Mouse (Mus musculus) layer of hippocampus, adult 8-10 months (tissue): ENCODE measurements around the gene Jmjd1c. TPM values are rescaled to one million over a fixed set of nuclear protein-coding genes. Genes with fewer than 3 reads are reported as not detected.

ENCODE experiments used
- DNase-seq, 2 experiments: peaks; one replicate each; pipeline ENCODE4 v3.0.0; 2022; ENCODE audit warnings: low spot score in 2 of 2
- total RNA-seq, 4 experiments: library from RNA; stranded (reverse); gene quantifications; 2 replicates each; pipeline ENCODE4 v1.2.4; 2022

Jmjd1c gene
- total RNA-seq, 4 experiments from 2014 or later: 90.8 to 103 (median 98.5) TPM

GRCm38 (mm10) chr10:67225528-67225927 lies 129.6 kb downstream of the Jmjd1c start:
- DNase-seq: no peak

DNA sequence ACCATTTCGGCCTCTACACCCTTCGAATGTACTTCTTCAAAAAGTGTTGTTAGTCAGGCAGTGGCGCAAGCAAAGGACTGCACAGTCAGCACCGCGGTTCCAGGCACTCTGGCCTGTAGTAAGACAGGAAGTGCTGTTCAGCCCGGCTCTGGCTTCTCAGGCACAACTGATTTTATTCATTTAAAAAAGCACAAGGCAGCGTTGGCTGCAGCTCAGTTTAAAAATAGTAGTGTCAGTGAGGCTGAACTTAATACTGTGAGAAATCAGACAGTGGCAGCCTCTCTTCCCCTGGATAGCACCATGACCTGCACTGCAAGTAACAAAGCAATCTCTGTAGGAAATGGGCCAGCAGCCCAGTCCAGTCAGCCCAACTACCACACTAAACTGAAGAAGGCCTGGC lies 130.2 kb downstream of the Jmjd1c start:
- DNase-seq: peak; percentile 47 to 59

- DNase-seq: no peak
These were observed 130.6 kb downstream of the Jmjd1c start for GRCm38 (mm10) chr10:67226543-67226942.

GRCm38 (mm10) chr10:67230439-67230838 lies 134.5 kb downstream of the Jmjd1c start:
- no peak for DNase-seq

DNA sequence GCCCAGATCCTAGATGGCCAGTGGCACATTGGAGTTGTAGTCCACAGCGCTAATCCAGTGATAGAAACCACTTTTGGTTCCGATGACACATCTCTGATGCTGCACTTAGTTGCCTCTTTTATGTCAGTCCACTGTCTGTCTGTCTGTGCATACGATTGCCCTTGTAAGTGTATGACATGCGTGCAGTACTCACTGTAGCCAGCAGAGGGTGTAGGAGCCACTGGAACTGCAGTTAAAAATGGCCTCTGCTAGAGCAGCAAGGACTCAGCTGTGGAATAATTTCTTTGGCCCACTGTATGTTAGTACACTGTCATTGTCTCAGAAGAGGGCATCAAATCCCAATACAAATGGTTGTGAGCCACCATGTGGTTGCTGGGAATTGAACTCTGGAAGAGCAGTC lies 151.2 kb downstream of the Jmjd1c start:
- peak in 1 of 2 experiments; percentile 32 for DNase-seq

GRCm38 (mm10) chr10:67249486-67249885 lies 153.6 kb downstream of the Jmjd1c start:
- DNase-seq: peak in 1 of 2 experiments; percentile 36

DNA sequence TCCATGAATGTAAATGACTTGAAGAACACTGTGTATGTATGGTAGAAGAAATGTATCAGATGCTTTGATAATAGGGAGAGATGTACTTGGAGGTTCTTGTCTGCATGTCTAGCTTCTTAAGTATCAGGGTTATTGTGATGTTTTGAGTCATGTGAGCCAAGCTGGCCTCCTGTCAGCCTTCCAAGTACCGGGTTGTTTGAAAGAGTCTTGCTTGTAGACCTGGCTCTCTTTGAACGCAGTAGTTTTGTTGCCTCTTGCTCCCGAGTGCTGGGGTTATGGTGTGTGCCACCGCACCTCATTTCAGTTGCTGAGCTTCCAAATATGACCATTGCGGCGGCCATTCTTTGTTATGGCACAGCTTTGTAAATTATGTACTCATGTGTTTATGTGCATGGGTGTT lies 154.9 kb downstream of the Jmjd1c start:
- DNase-seq: peak in 1 of 2 experiments; percentile 37

DNA sequence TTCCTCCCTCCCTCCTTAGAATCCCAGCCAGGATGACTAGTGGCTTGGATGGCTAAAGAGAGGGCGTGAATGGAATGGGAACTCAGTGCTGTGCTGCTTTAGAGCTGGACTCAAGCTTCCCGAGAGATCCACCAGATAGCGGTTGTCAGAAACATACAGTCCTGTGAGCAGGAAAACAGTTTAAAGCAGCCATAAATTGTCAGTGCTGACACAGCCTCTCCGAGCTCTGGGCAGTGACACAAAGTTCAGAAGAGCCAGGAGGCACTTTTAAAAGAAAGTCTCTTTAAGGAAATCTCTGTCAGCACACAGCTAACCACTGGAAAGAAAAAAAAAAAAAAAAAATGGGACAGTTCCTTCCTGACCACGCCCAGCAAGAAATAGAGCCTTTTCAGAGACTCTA lies 156.4 kb downstream of the Jmjd1c start:
- DNase-seq: no peak

DNA sequence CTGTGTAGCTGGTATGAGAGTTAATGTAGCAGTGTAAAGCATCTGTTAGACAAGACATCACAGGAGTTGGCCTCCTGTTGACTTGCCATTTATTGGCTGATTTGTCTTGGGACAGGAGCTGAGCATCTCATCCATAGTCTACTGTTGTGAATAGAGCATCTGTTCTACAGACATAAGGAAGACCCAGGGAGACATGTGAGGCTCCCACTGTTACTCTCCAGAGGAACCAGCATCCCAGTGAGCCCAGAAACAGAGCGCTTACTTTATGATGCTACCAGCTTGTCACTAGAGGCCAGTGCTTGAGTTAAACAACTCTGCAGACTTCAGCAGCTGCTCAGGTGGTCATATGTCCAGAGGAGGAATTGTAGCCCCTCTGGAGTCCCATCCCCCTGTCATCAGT lies 157.2 kb downstream of the Jmjd1c start:
- no peak for DNase-seq

GRCm38 (mm10) chr10:67264852-67265251 lies 168.9 kb downstream of the Jmjd1c start:
- no peak for DNase-seq

- no peak for DNase-seq
These were observed 180.0 kb downstream of the Jmjd1c start for GRCm38 (mm10) chr10:67275916-67276315.

GRCm38 (mm10) chr10:67281852-67282251 lies 185.9 kb downstream of the Jmjd1c start:
- DNase-seq: no peak

DNA sequence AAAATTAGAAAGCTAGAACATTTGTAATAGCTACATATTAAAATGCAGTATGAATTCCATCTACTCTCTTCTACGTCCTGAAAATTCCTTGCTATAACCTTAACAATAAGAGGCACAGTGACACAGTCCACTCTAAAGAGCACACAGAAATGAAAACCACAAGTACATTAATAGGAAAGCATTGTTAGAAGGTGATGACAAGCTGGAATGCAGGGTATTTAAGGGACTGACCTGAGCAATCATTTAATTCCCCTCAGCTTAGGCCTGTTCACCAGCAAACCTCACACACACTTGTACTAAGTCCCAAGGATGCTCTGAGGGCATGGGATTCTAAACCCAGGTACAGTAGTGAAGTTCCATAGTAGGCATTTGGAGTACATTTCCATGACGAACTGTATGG lies 186.6 kb downstream of the Jmjd1c start:
- DNase-seq: no peak

- DNase-seq: no peak
These were observed 187.6 kb downstream of the Jmjd1c start for GRCm38 (mm10) chr10:67283516-67283915.

GRCm38 (mm10) chr10:67284311-67284710 lies 188.4 kb downstream of the Jmjd1c start:
- DNase-seq: no peak

DNA sequence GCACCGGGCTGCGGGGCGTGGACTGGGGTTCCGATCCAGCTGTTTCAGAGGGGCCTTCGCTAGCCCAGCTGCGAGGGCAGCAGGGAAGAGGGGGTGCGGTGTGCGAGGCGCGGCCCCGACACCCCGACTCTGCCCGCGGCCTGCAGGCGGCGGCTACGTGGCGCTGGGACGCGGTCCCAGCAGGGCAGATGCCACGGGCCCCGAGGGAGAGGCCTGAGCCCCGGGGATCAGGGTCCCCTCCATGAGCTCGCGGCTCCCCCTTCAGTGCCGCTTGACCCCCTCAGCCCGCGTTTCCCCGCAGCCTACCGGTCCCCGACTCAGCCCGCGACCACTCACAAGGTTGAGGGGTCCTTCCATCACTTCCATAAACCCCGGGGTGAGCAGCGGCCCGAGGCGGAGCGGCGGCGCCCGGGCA lies 188.8 kb downstream of the Jmjd1c start:
- DNase-seq: no peak

- peak; percentile 73 to 79 for DNase-seq
These were observed 189.4 kb downstream of the Jmjd1c start, which contains the start of gene Nrbf2 for GRCm38 (mm10) chr10:67285176-67285814. TSS of gene Nrbf2 (minus strand) at chr10:67285305.

- DNase-seq: peak; percentile 61 to 71
These were observed 192.0 kb downstream of the Jmjd1c start for GRCm38 (mm10) chr10:67287877-67288276.

DNA sequence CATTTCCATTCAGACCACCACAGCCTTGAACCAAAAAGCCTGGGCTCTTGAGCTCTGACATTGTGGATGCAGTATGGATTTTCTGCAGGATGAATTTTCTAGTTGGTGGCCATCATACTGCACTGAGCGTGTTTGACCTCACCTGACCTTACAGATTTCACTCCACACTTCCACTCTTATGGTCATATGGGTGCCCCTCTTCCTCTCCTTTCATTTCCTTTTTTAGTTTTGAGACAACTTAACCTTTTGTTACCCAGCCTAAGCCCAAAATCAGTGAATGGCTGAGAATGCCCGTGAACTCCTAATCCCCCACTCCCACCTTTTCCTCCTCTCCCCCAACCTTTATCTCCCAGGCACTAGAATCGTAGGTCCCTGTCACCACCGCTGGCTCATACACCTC lies 194.7 kb downstream of the Jmjd1c start:
- DNase-seq: no peak

DNA sequence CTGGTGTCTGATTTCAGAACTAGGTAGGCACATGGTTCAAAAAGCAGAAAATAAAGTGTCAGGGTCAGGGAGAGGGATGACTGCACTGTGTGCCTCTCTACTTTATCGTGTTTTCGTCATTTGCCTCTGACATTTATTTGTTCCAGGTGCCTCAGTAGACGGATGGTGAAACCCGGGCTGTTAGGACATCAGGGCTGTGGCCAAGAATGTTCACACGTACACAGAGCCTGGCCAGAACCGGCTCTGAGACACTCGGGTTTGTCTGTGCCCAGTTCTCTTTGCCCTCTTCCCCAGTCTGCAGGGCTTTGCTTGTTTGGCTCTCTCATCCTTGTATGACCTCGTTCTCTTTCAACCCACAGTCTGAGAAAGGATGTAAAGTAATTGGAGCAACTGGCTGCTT lies 195.2 kb downstream of the Jmjd1c start:
- no peak for DNase-seq

- DNase-seq: no peak
These were observed 199.4 kb downstream of the Jmjd1c start for GRCm38 (mm10) chr10:67295331-67295730.

DNA sequence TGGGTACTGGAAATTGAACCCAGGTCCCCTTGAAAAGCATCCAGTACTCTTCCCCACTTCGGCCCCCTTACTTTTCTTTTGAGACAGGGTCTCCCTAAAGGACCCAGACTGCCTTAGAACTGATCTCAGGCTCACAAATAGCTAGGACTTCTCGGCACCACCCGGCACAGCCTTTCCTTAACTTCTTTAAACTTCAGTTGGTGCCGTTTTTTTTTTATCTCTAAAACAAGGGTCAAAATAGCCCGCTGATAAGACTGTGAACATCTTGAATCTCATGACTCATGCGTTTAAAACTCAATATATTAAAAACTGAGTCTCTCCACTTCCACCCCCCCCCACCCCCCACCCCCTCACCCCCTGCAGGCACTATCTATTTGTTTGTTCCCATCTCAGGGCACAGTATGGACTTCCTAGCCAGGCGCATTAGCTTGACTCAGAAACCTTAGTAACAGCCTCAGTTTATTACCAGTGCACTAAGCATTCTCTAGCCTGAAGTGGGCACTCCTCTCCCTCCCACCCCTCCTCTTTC lies 200.1 kb downstream of the Jmjd1c start:
- no peak for DNase-seq

GRCm38 (mm10) chr10:67296482-67297152 lies 200.7 kb downstream of the Jmjd1c start:
- DNase-seq: no peak
